Mouse (Mus musculus): ENCODE data around the gene Lsm12.

DNA sequence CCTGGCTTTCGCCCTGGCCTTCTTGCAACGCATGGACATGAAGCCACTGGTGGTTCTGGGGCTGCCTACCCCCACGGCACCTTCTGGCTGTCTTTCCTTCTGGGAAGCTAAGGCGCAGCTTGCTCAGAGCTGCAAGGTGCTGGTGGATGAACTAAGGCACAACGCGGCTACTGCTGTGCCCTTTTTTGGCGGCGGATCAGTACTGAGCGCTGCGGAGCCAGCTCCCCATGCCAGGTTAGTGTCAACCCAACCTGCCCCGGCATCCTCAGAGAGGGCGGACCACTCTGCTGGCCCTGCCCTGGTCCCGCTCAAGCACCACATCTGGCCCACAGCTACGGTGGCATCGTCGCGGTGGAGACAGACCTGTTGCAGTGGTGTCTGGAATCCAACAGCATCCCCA is 38.6 kb downstream of the Lsm12 start:
- TF ChIP-seq CTCF (IDR thresholded peaks at IDR 0.05; ENCODE audit: control insufficient read depth, insufficient read depth, insufficient replicate concordance, low read depth, low read length) (no peak), POLR2A (IDR thresholded peaks at IDR 0.05; ENCODE audit: control insufficient read depth, low read depth, low read length) (no peak)
